Mouse (Mus musculus): ENCODE results near the gene Slc39a3. TPM values are rescaled to one million over a fixed set of nuclear protein-coding genes. Genes with fewer than 3 reads are reported as not detected.

Slc39a3 gene
- total RNA-seq (2023) = 10 to 100 TPM; 18.7 to 21.2 TPM

GRCm38 (mm10) chr10:81036988-81037580, at the start of gene Slc39a3:
Slc39a3 (minus strand) TSS chr10:81037426.

GRCm38 (mm10) chr10:81069836-81070235, 32.6 kb upstream of the Slc39a3 start, which contains the start of gene Thop1:
Thop1 (plus strand) TSS chr10:81070035.

GRCm38 (mm10) chr10:81059603-81060543, 22.6 kb upstream of the Slc39a3 start, which contains the start of gene Sgta:
Sgta (minus strand) TSS chr10:81060181.

GRCm38 (mm10) chr10:81025639-81026275, 11.5 kb downstream of the Slc39a3 start, which contains the start of gene Diras1:
Diras1 (minus strand) TSS chr10:81025662.

GRCm38 (mm10) chr10:81014393-81015384, 22.5 kb downstream of the Slc39a3 start, which contains the start of gene Gng7:
Gng7 (minus strand) TSS chr10:81014945.

Other genes starting within 250 kb of the Slc39a3 start
- gene Sf3a2, start 239.2 kb downstream of the Slc39a3 start, total RNA-seq (2023) = 10 to 100 TPM; 76.4 to 85.9 TPM
- 100 to 1,000 TPM; 133 to 134 TPM for gene Plekhj1, start 238.8 kb downstream of the Slc39a3 start, total RNA-seq (2023)
- 1 to 10 TPM; 2.0 to 3.3 TPM for gene Amh, start 232.2 kb downstream of the Slc39a3 start, total RNA-seq (2023)
- not detected for gene Jsrp1, start 223.9 kb downstream of the Slc39a3 start, total RNA-seq (2023)
- 100 to 1,000 TPM; 571 to 578 TPM for gene Oaz1, start 210.8 kb downstream of the Slc39a3 start, total RNA-seq (2023)
- not detected for gene Lingo3, start 193.4 kb downstream of the Slc39a3 start, total RNA-seq (2023)
- 10 to 100 TPM; 37.9 to 40.3 TPM for gene Lsm7, start 182.2 kb downstream of the Slc39a3 start, total RNA-seq (2023)
- gene Sppl2b, start 182.2 kb downstream of the Slc39a3 start, total RNA-seq (2023) = 10 to 100 TPM; 33.5 to 37.7 TPM
- not detected for gene Tmprss9, start 165.6 kb downstream of the Slc39a3 start, total RNA-seq (2023)
- gene Timm13, start 136.5 kb downstream of the Slc39a3 start, total RNA-seq (2023) = 10 to 100 TPM; 58.6 to 63.8 TPM
- gene Lmnb2, start 119.2 kb downstream of the Slc39a3 start, total RNA-seq (2023) = 10 to 100 TPM; 14.0 to 15.8 TPM
- gene Gadd45b, start 107.4 kb downstream of the Slc39a3 start, total RNA-seq (2023) = 10 to 100 TPM; 21.4 to 31.5 TPM
- not detected for gene Gng7, start 22.5 kb downstream of the Slc39a3 start, total RNA-seq (2023)
- not detected for gene Diras1, start 11.8 kb downstream of the Slc39a3 start, total RNA-seq (2023)
- 10 to 100 TPM; 47.1 to 52.0 TPM for gene Sgta, start 22.8 kb upstream of the Slc39a3 start, total RNA-seq (2023)
- gene Thop1, start 32.6 kb upstream of the Slc39a3 start, total RNA-seq (2023) = 10 to 100 TPM in 1 of 2 experiments, 1 to 10 TPM in 1; 9.4 to 11.5 TPM
- not detected for gene Creb3l3, start 61.4 kb upstream of the Slc39a3 start, total RNA-seq (2023)
- gene Map2k2, start 68.5 kb upstream of the Slc39a3 start, total RNA-seq (2023) = 100 to 1,000 TPM; 134 to 145 TPM
- gene Zbtb7a, start 97.8 kb upstream of the Slc39a3 start, total RNA-seq (2023) = 10 to 100 TPM; 75.0 to 78.0 TPM
- 10 to 100 TPM; 37.2 to 43.2 TPM for gene Pias4, start 130.5 kb upstream of the Slc39a3 start, total RNA-seq (2023)
- gene Eef2, start 139.2 kb upstream of the Slc39a3 start, total RNA-seq (2023) = 1,000 to 10,000 TPM; 2,301 to 2,484 TPM
- gene Dapk3, start 145.6 kb upstream of the Slc39a3 start, total RNA-seq (2023) = 10 to 100 TPM; 62.4 to 62.6 TPM
- gene 4930442H23Rik, start 146.4 kb upstream of the Slc39a3 start, total RNA-seq (2023) = not detected
- gene Nmrk2, start 164.6 kb upstream of the Slc39a3 start, total RNA-seq (2023) = not detected
- gene Atcay, start 193.4 kb upstream of the Slc39a3 start, total RNA-seq (2023) = 1 to 10 TPM; 1.4 to 2.7 TPM
- 1 to 10 TPM; 5.2 to 5.5 TPM for gene Zfr2, start 195.7 kb upstream of the Slc39a3 start, total RNA-seq (2023)
- 10 to 100 TPM; 16.0 to 20.8 TPM for gene Matk, start 215.5 kb upstream of the Slc39a3 start, total RNA-seq (2023)
- gene Mrpl54, start 229.5 kb upstream of the Slc39a3 start, total RNA-seq (2023) = 10 to 100 TPM; 78.6 to 84.0 TPM
- 10 to 100 TPM; 28.8 to 36.2 TPM for gene Apba3, start 229.5 kb upstream of the Slc39a3 start, total RNA-seq (2023)